Mouse (Mus musculus) left cerebral cortex, postnatal 10 days (tissue): Measurements from ENCODE around the gene Rnf181. TPM values are rescaled to one million over a fixed set of nuclear protein-coding genes. Genes with fewer than 3 reads are reported as not detected.

Experiments
- DNase-seq, 2 experiments: peaks; one replicate each; pipeline ENCODE4 v3.0.0; 2021 to 2022; ENCODE audit warnings: low spot score in 2 of 2, mixed read lengths in 1 of 2; ENCODE audit errors: extremely low spot score in 1 of 2
- intact Hi-C: fragments of 180-260 bp; cut with DNase I; formaldehyde crosslinking; loops from one replicate; pipeline ENCODE4 v1.15.1; 2025
- total RNA-seq, 2 experiments: library from RNA; stranded (reverse); gene quantifications; 2 replicates each; pipeline ENCODE4 v1.2.3; 2021

Rnf181 gene
- total RNA-seq, 2 experiments from 2014 or later: 66.0 to 68.3 TPM

- intact Hi-C loops: no loop called here
These were observed 452 bp downstream of the Rnf181 start for GRCm38 (mm10) chr6:72366304-72366703.

GRCm38 (mm10) chr6:72364985-72365384 lies 1.8 kb downstream of the Rnf181 start:
- no peak for DNase-seq
- intact Hi-C loops: loop anchor here (5.0 kb wide), 1 partner anchor 42 kb away; no protein-coding TSS in a partner anchor

More at GRCm38 (mm10) chr6:72366304-72366703, 452 bp downstream of the Rnf181 start:
- no peak for DNase-seq

GRCm38 (mm10) chr6:72364009-72364408 lies 2.7 kb downstream of the Rnf181 start:
- intact Hi-C loops: loop anchor here (5.0 kb wide), 1 partner anchor 43 kb away; no protein-coding TSS in a partner anchor

GRCm38 (mm10) chr6:72362132-72363028 lies 4.4 kb downstream of the Rnf181 start:
- peak; percentile 94 to 97 for DNase-seq
- intact Hi-C loops: loop anchor here (5.0 kb wide), 1 partner anchor 45 kb away; no protein-coding TSS in a partner anchor

More at GRCm38 (mm10) chr6:72364009-72364408, 2.7 kb downstream of the Rnf181 start:
- no peak for DNase-seq

GRCm38 (mm10) chr6:72361121-72361551 lies 5.6 kb downstream of the Rnf181 start:
- DNase-seq: peak in 1 of 2 experiments; percentile 17
- intact Hi-C loops: loop anchor here (5.0 kb wide), 1 partner anchor 46 kb away; no protein-coding TSS in a partner anchor

GRCm38 (mm10) chr6:72360599-72360935 lies 6.2 kb downstream of the Rnf181 start:
- intact Hi-C loops: loop anchor here (5.0 kb wide), 1 partner anchor 47 kb away; no protein-coding TSS in a partner anchor
- peak in 1 of 2 experiments; percentile 48 for DNase-seq

GRCm38 (mm10) chr6:72359891-72360598 lies 6.7 kb downstream of the Rnf181 start:
- DNase-seq: no peak
- intact Hi-C loops: loop anchor here (5.0 kb wide), 1 partner anchor 47 kb away; no protein-coding TSS in a partner anchor

GRCm38 (mm10) chr6:72359343-72359742 lies 7.4 kb downstream of the Rnf181 start:
- intact Hi-C loops: no loop called here
- DNase-seq: no peak

GRCm38 (mm10) chr6:72358086-72358764 lies 8.5 kb downstream of the Rnf181 start:
- intact Hi-C loops: no loop called here
- DNase-seq: no peak

GRCm38 (mm10) chr6:72357164-72358079 lies 9.3 kb downstream of the Rnf181 start:
- no peak for DNase-seq
- intact Hi-C loops: no loop called here

- DNase-seq: no peak
- intact Hi-C loops: no loop called here
These were observed 10.7 kb downstream of the Rnf181 start for GRCm38 (mm10) chr6:72356001-72356532.

GRCm38 (mm10) chr6:72355066-72355911 lies 11.5 kb downstream of the Rnf181 start, which contains the start of gene Tmem150a:
Gene Tmem150a (plus strand): TSS chr6:72355447.
- peak; percentile 60 to 91 for DNase-seq
- intact Hi-C loops: no loop called here

- intact Hi-C loops: no loop called here
- DNase-seq: no peak
These were observed 12.7 kb downstream of the Rnf181 start for GRCm38 (mm10) chr6:72354025-72354424.

- DNase-seq: peak in 1 of 2 experiments; percentile 46
- intact Hi-C loops: no loop called here
These were observed 13.9 kb downstream of the Rnf181 start for GRCm38 (mm10) chr6:72352636-72353405.

- no peak for DNase-seq
- intact Hi-C loops: no loop called here
These were observed 16.5 kb downstream of the Rnf181 start for GRCm38 (mm10) chr6:72350214-72350613.

- peak in 1 of 2 experiments; percentile 47 for DNase-seq
- intact Hi-C loops: no loop called here
These were observed 18.3 kb downstream of the Rnf181 start for GRCm38 (mm10) chr6:72348411-72348810.
